Mouse (Mus musculus): ENCODE data around the gene Gm10553. TPM values are rescaled to one million over a fixed set of nuclear protein-coding genes. Genes with fewer than 3 reads are reported as not detected.

Gm10553 gene
- polyA plus RNA-seq, 2 experiments from 2014 or later: not detected

Other genes starting within 250 kb of the Gm10553 start
- not detected for gene Slc16a14, start 165.0 kb upstream of the Gm10553 start, polyA plus RNA-seq (2017; shearing (Covaris generic))
- gene A530032D15Rik, start 9.7 kb downstream of the Gm10553 start, polyA plus RNA-seq (2017; shearing (Covaris generic)): 1 to 10 TPM; 1.2 to 2.8 TPM
- 10 to 100 TPM; 59.8 to 67.0 TPM for gene C130026I21Rik, start 170.4 kb downstream of the Gm10553 start, polyA plus RNA-seq (2017; shearing (Covaris generic))